Comparison of ENCODE assay signal across 14 mouse cellular contexts in the genomic region with DNA sequence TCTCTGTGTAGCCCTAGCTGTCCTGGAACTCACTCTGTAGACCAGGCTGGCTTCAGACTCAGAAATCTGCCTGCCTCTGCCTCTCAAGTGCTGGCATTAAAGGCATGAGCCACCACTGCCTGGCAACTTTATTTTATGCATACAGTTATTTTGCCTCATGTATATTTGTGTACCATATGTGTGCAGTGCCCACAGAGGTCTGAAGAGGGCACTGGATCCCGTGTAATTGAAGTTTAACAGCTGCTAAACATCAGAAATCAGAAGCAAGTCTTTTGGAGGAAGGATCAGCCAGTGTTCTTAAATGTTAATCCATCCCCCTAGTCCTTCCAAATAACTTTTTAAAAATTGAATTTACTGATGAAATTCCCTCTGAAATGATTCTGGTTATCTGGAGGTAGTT.
DNase-seq lines count a peak whose midpoint lies in the region; ATAC-seq and TF ChIP-seq lines count a peak whose summit lies in the region.
"Had no signal": no experiment of that assay in that cellular context is flagged by ENCODE, and none has a peak within 500 bp of the region (broad histone marks: within the 10 kb centered on the region; RNA-seq: fewer than 3 reads in every experiment).

No protein-coding gene starts in this region.

- no peak overlapping the region for H3K27ac ChIP-seq in lung, embryonic 14.5 days (ENCODE audit: low read depth)
- no peak overlapping the region for H3K27ac ChIP-seq in CH12.LX (ENCODE audit: insufficient read depth, low read depth)
- no peak overlapping the region for H3K27ac ChIP-seq in cortical plate, adult 2 months (ENCODE audit: insufficient read depth, low read length)
- H3K27ac ChIP-seq: embryonic facial prominence, embryonic 13.5 days; forebrain, embryonic 13.5 days; heart, embryonic 15.5 days had no signal

- dilution Hi-C loops in CH12.LX (cut with MboI; ENCODE audit: extremely low pct_ligation_motif_present, extremely low pct_unique_long_range_greater_than_20kb, low sequenced_read_pairs) = no loop called here

- no peaks in the 10 kb centered on the region for H3K9me3 ChIP-seq in lung, embryonic 14.5 days (ENCODE audit: low read depth, low read length)
- H3K9me3 ChIP-seq in CH12.LX (replicated peaks; ENCODE audit: low read length) = no peaks in the 10 kb centered on the region
- H3K9me3 ChIP-seq: embryonic facial prominence, embryonic 13.5 days; forebrain, embryonic 13.5 days; heart, embryonic 15.5 days had no signal

- peak; percentile 12 for DNase-seq in heart, postnatal 4 days
- no peak for DNase-seq in heart, postnatal 14 days
- peak; percentile 33 for DNase-seq in lung, embryonic 14.5 days
- no peak for DNase-seq in lung, adult 2 months
- DNase-seq in CH12.LX (ENCODE audit: extremely low read depth) = no peak
- no peak for DNase-seq in left cerebral cortex, postnatal 10 days (ENCODE audit: extremely low spot score in 1 of 2, low spot score in 2 of 2)
- DNase-seq: cerebellum, adult 9-11 months; gastrocnemius, postnatal 14 days; thymus, postnatal 36 days had no signal

- intact Hi-C loops in heart, postnatal 14 days (cut with DNase I) = loop anchor here (5.0 kb wide), 1 partner anchor 62 kb away; no protein-coding TSS in a partner anchor
- intact Hi-C loops in left cerebral cortex, postnatal 10 days (cut with DNase I) = loop anchor here (10.0 kb wide), 1 partner anchor 120 kb away; no protein-coding TSS in a partner anchor

- 47% methylated on average over 1 of the region's 1 CpGs for WGBS in lung, embryonic 14.5 days
- 66% methylated on average over 1 of the region's 1 CpGs for WGBS in lung, adult 2 months

- TF ChIP-seq POLR2A in lung, adult 2 months (IDR thresholded peaks at IDR 0.05; ENCODE audit: borderline replicate concordance, extremely low read depth, low read depth, low read length) = no peak
- TF ChIP-seq POLR2A in CH12.LX (IDR thresholded peaks at IDR 0.05; ENCODE audit: low read depth, low read length) = no peak
- TF ChIP-seq POLR2A in cortical plate, adult 2 months (IDR thresholded peaks at IDR 0.05; ENCODE audit: extremely low read depth, insufficient read depth, low read length) = no peak

- H3K27me3 ChIP-seq in lung, embryonic 14.5 days (ENCODE audit: insufficient read depth, low read length) = no peaks in the 10 kb centered on the region
- H3K27me3 ChIP-seq in CH12.LX (replicated peaks) = no peaks in the 10 kb centered on the region
- H3K27me3 ChIP-seq: embryonic facial prominence, embryonic 13.5 days; forebrain, embryonic 13.5 days; heart, embryonic 15.5 days had no signal

- H3K4me3 ChIP-seq in lung, embryonic 14.5 days (ENCODE audit: low read depth, low read length) = no peak overlapping the region
- no peak overlapping the region for H3K4me3 ChIP-seq in lung, adult 2 months (replicated peaks; ENCODE audit: extremely low read depth, low read depth, low read length)
- H3K4me3 ChIP-seq in CH12.LX (replicated peaks in 1 of 3; ENCODE audit: low read depth in 2 of 3, low read length in 2 of 3, poor library complexity in 1 of 3) = no peak overlapping the region
- no peak overlapping the region for H3K4me3 ChIP-seq in cortical plate, adult 2 months (ENCODE audit: insufficient read depth, low read length)
- H3K4me3 ChIP-seq: embryonic facial prominence, embryonic 13.5 days; forebrain, embryonic 13.5 days; heart, embryonic 15.5 days had no signal

- H3K9ac ChIP-seq in lung, embryonic 14.5 days = no peak overlapping the region
- no peak overlapping the region for H3K9ac ChIP-seq in CH12.LX (ENCODE audit: insufficient read depth, low read depth)
- H3K9ac ChIP-seq: embryonic facial prominence, embryonic 13.5 days; forebrain, embryonic 13.5 days; heart, embryonic 15.5 days had no signal

- H3K4me2 ChIP-seq in lung, embryonic 14.5 days = no peak overlapping the region
- no peak overlapping the region for H3K4me2 ChIP-seq in CH12.LX (ENCODE audit: insufficient read depth, low read depth, poor library complexity, severe bottlenecking)
- H3K4me2 ChIP-seq: embryonic facial prominence, embryonic 13.5 days; forebrain, embryonic 13.5 days; heart, embryonic 15.5 days had no signal

- TF ChIP-seq EP300 in CH12.LX (IDR thresholded peaks at IDR 0.05; ENCODE audit: low read length) = no peak

- TF ChIP-seq CTCF in lung, embryonic 14.5 days (IDR thresholded peaks at IDR 0.05; ENCODE audit: low read depth) = 0 out of 2 replicates have a peak, but pooled peaks have one; percentile 13
- TF ChIP-seq CTCF in lung, adult 2 months (IDR thresholded peaks at IDR 0.05; ENCODE audit: insufficient read depth, low read length) = no peak
- peak in 1 of 2 experiments; percentile 45; a peak in 2 of 4 replicates for TF ChIP-seq CTCF in CH12.LX (conservative IDR thresholded peaks at IDR 0.05 in 1 of 2, IDR thresholded peaks at IDR 0.05 in 1 of 2; ENCODE audit: low read depth in 2 of 2, low read length in 2 of 2)
- TF ChIP-seq CTCF in cortical plate, adult 2 months (IDR thresholded peaks at IDR 0.05; ENCODE audit: extremely low read depth, insufficient read depth, low read length) = 0 out of 2 replicates have a peak, but pooled peaks have one; percentile 3

- peak; percentile 42 for TF ChIP-seq RAD21 in CH12.LX (IDR thresholded peaks at IDR 0.05; ENCODE audit: low read depth, low read length)

- no peak for ATAC-seq in lung, embryonic 14.5 days (ENCODE audit: insufficient read depth)
- ATAC-seq: forebrain, embryonic 13.5 days; intestine, embryonic 16.5 days had no signal

- in situ Hi-C loops in CH12.LX (cut with MboI; ENCODE audit: low pct_ligation_motif_present, low pct_unique_long_range_greater_than_20kb, low sequenced_read_pairs) = loop anchor here (25.0 kb wide), 1 partner anchor 257 kb away; a partner anchor contains a TSS

- no peaks in the 10 kb centered on the region for H3K36me3 ChIP-seq in lung, embryonic 14.5 days (ENCODE audit: insufficient read depth)
- no peaks in the 10 kb centered on the region for H3K36me3 ChIP-seq in CH12.LX (replicated peaks in 1 of 2; ENCODE audit: control insufficient read depth in 1 of 2, insufficient read depth in 1 of 2, low read length in 1 of 2)

- H3K79me2 ChIP-seq in CH12.LX (replicated peaks; ENCODE audit: control insufficient read depth, extremely low read depth, insufficient read depth, poor library complexity, severe bottlenecking) = no peaks in the 10 kb centered on the region

- H3K4me1 ChIP-seq in lung, embryonic 14.5 days (ENCODE audit: insufficient read depth) = peaks cover 3% of the 10 kb centered on the region; the same call in 1 of the 2 replicates
- H3K4me1 ChIP-seq in lung, adult 2 months (ENCODE audit: control insufficient read depth, insufficient read depth, low read length) = peaks cover 3% of the 10 kb centered on the region; the same call in 1 of the 2 replicates
- no peaks in the 10 kb centered on the region for H3K4me1 ChIP-seq in CH12.LX (ENCODE audit: control insufficient read depth in 1 of 2, insufficient read depth in 2 of 2)
- H3K4me1 ChIP-seq in cortical plate, adult 2 months (ENCODE audit: control insufficient read depth, insufficient read depth, low read length) = no peaks in the 10 kb centered on the region
- H3K4me1 ChIP-seq: embryonic facial prominence, embryonic 13.5 days; forebrain, embryonic 13.5 days had no signal

TF ChIP-seq in CH12.LX, 34 proteins besides CTCF, POLR2A, EP300 and RAD21:
- TF ChIP-seq SMC3 (IDR thresholded peaks at IDR 0.05; ENCODE audit: low read depth, low read length) = no peak

Comparison
In these comparisons a context has a peak if more than half of its experiments do, and no peak if none do; other contexts are left out.
1. DNase-seq: peak in heart, postnatal 4 days (single experiment) and lung, embryonic 14.5 days (single experiment); none in heart, postnatal 14 days (0 of 2), lung, adult 2 months (single experiment), CH12.LX (single experiment) and left cerebral cortex, postnatal 10 days (0 of 2).